Mouse (Mus musculus) 416B (cell line): Measurements from ENCODE around the gene Gimap8.
"Not testable (repeated sequence)": the region's sequence is repeated elsewhere in the genome, so short reads cannot be mapped to it uniquely, and the experiment has no call there.

Experiments
- DNase-seq: peaks from one replicate; pipeline ENCODE4 v3.0.0; 2011; ENCODE audit warnings: low read depth

Gene Gimap8

GRCm38 (mm10) chr6:48680421-48680820, 33.4 kb downstream of the Gimap8 start:
- DNase-seq: no peak

GRCm38 (mm10) chr6:48681472-48682090, 34.5 kb downstream of the Gimap8 start:
- peak; percentile 48 for DNase-seq

- no peak for DNase-seq
Measured at GRCm38 (mm10) chr6:48682271-48682670, 35.2 kb downstream of the Gimap8 start.

GRCm38 (mm10) chr6:48683263-48683821, 36.3 kb downstream of the Gimap8 start:
- DNase-seq: not testable (repeated sequence)

- no peak for DNase-seq
Measured at GRCm38 (mm10) chr6:48684319-48684718, 37.3 kb downstream of the Gimap8 start, which contains the start of gene Gimap4. Gene Gimap4 (plus strand): TSS chr6:48684549.

GRCm38 (mm10) chr6:48684806-48685205, 37.8 kb downstream of the Gimap8 start:
- no peak for DNase-seq

- no peak for DNase-seq
Measured at GRCm38 (mm10) chr6:48685251-48685650, 38.2 kb downstream of the Gimap8 start.

GRCm38 (mm10) chr6:48685694-48686665, 38.9 kb downstream of the Gimap8 start:
- peak; percentile 57 for DNase-seq

- DNase-seq: peak; percentile 82
Measured at GRCm38 (mm10) chr6:48687077-48687476, 40.0 kb downstream of the Gimap8 start.

- no peak for DNase-seq
Measured at GRCm38 (mm10) chr6:48689320-48689719, 42.3 kb downstream of the Gimap8 start.

- no peak for DNase-seq
Measured at GRCm38 (mm10) chr6:48692962-48693361, 45.9 kb downstream of the Gimap8 start.

GRCm38 (mm10) chr6:48696830-48697554, 50.0 kb downstream of the Gimap8 start:
- DNase-seq: no peak

GRCm38 (mm10) chr6:48697555-48697930, 50.5 kb downstream of the Gimap8 start:
- DNase-seq: no peak

GRCm38 (mm10) chr6:48698066-48698856, 51.2 kb downstream of the Gimap8 start:
- no peak for DNase-seq

GRCm38 (mm10) chr6:48698888-48699287, 51.9 kb downstream of the Gimap8 start:
- DNase-seq: peak; percentile 80

- DNase-seq: peak; percentile 56
Measured at GRCm38 (mm10) chr6:48700251-48701075, 53.4 kb downstream of the Gimap8 start.

- DNase-seq: no peak
Measured at GRCm38 (mm10) chr6:48702146-48702545, 55.1 kb downstream of the Gimap8 start.

GRCm38 (mm10) chr6:48702601-48703000, 55.6 kb downstream of the Gimap8 start:
- no peak for DNase-seq

- no peak for DNase-seq
Measured at GRCm38 (mm10) chr6:48704146-48704545, 57.1 kb downstream of the Gimap8 start.

GRCm38 (mm10) chr6:48706130-48706529, 59.1 kb downstream of the Gimap8 start:
- no peak for DNase-seq
